Mouse (Mus musculus): ENCODE results near the gene Tnxb. TPM values are rescaled to one million over a fixed set of nuclear protein-coding genes. Genes with fewer than 3 reads are reported as not detected.

Tnxb gene
- total RNA-seq, 1 experiment: 0.18 TPM

GRCm38 (mm10) chr17:34643944-34644343 is 26.4 kb upstream of the Tnxb start:
- no peak overlapping the region for H3K27ac ChIP-seq (ENCODE audit: insufficient read depth, low read depth, low read length, poor library complexity, severe bottlenecking)
- no peak overlapping the region for H3K9ac ChIP-seq (ENCODE audit: insufficient read depth, low read depth, low read length, poor library complexity, severe bottlenecking)
- in situ Hi-C loops (cut with MboI; ENCODE audit: low sequenced_read_pairs in 2 of 2, unreplicated experiment in 2 of 2): no loop called here
- DNase-seq (ENCODE audit: low read depth, low spot score): no peak
- no peak overlapping the region for H3K4me3 ChIP-seq (ENCODE audit: insufficient read depth in 1 of 2, low read depth in 1 of 2, low read length in 2 of 2, poor library complexity in 1 of 2, severe bottlenecking in 1 of 2)
- no peaks in the 10 kb centered on the region for H3K9me3 ChIP-seq (ENCODE audit: control insufficient read depth, insufficient read depth, low read depth, low read length)
- peaks cover 6% of the 10 kb centered on the region; the same call in 1 of the 2 replicates for H3K36me3 ChIP-seq (ENCODE audit: control insufficient read depth, insufficient read depth, low read length, poor library complexity, severe bottlenecking)
- TF ChIP-seq MAFK (IDR thresholded peaks at IDR 0.05; ENCODE audit: insufficient read depth, low read depth, low read length) (no peak), HCFC1 (IDR thresholded peaks at IDR 0.05; ENCODE audit: borderline replicate concordance, insufficient read depth, low read length) (no peak), CHD2 (IDR thresholded peaks at IDR 0.05; ENCODE audit: low read depth, low read length) (no peak), ZC3H11A (IDR thresholded peaks at IDR 0.05; ENCODE audit: borderline replicate concordance, low read depth, low read length) (no peak), ZNF384 (IDR thresholded peaks at IDR 0.05; ENCODE audit: low read depth, low read length) (no peak)
- peaks cover 0 to 11% of the 10 kb centered on the region in 2 experiments; a peak in 2 of 4 replicates for H3K4me1 ChIP-seq (ENCODE audit: control insufficient read depth in 2 of 2, insufficient read depth in 2 of 2, low read length in 2 of 2, poor library complexity in 1 of 2)

GRCm38 (mm10) chr17:34644608-34645007 is 25.7 kb upstream of the Tnxb start, which contains the start of gene Fkbpl:
Gene Fkbpl (plus strand): TSS chr17:34644764.
- peak; percentile 98 for DNase-seq (ENCODE audit: low read depth, low spot score)
- H3K4me1 ChIP-seq (ENCODE audit: control insufficient read depth in 2 of 2, insufficient read depth in 2 of 2, low read length in 2 of 2, poor library complexity in 1 of 2): peaks cover 0 to 11% of the 10 kb centered on the region in 2 experiments; a peak in 2 of 4 replicates
- no peak within 1 kb of the TSS for H3K27ac ChIP-seq (ENCODE audit: insufficient read depth, low read depth, low read length, poor library complexity, severe bottlenecking)
- H3K36me3 ChIP-seq (ENCODE audit: control insufficient read depth, insufficient read depth, low read length, poor library complexity, severe bottlenecking): peaks cover 9% of the 10 kb centered on the region; the same call in 1 of the 2 replicates
- peak within 1 kb of the TSS; percentile 66 for H3K9ac ChIP-seq (ENCODE audit: insufficient read depth, low read depth, low read length, poor library complexity, severe bottlenecking)
- TF ChIP-seq CHD2 (IDR thresholded peaks at IDR 0.05; ENCODE audit: low read depth, low read length): no peak
- TF ChIP-seq HCFC1 (IDR thresholded peaks at IDR 0.05; ENCODE audit: borderline replicate concordance, insufficient read depth, low read length): peak; percentile 77; the same call in 1 of the 2 replicates
- TF ChIP-seq MAFK (IDR thresholded peaks at IDR 0.05; ENCODE audit: insufficient read depth, low read depth, low read length): no peak
- no peak for TF ChIP-seq ZNF384 (IDR thresholded peaks at IDR 0.05; ENCODE audit: low read depth, low read length)
- no peak for TF ChIP-seq ZC3H11A (IDR thresholded peaks at IDR 0.05; ENCODE audit: borderline replicate concordance, low read depth, low read length)
- in situ Hi-C loops (cut with MboI; ENCODE audit: low sequenced_read_pairs in 2 of 2, unreplicated experiment in 2 of 2): no loop called here
- H3K9me3 ChIP-seq (ENCODE audit: control insufficient read depth, insufficient read depth, low read depth, low read length): no peaks in the 10 kb centered on the region
- H3K4me3 ChIP-seq (ENCODE audit: insufficient read depth in 1 of 2, low read depth in 1 of 2, low read length in 2 of 2, poor library complexity in 1 of 2, severe bottlenecking in 1 of 2): peak within 1 kb of the TSS; percentile 69 to 80

- H3K9ac ChIP-seq (ENCODE audit: insufficient read depth, low read depth, low read length, poor library complexity, severe bottlenecking): peak overlapping the region; percentile 61; the same call in 1 of the 2 replicates
- in situ Hi-C loops (cut with MboI; ENCODE audit: low sequenced_read_pairs in 2 of 2, unreplicated experiment in 2 of 2): no loop called here
- peak overlapping the region; percentile 69 to 80 for H3K4me3 ChIP-seq (ENCODE audit: insufficient read depth in 1 of 2, low read depth in 1 of 2, low read length in 2 of 2, poor library complexity in 1 of 2, severe bottlenecking in 1 of 2)
- TF ChIP-seq HCFC1 (IDR thresholded peaks at IDR 0.05; ENCODE audit: borderline replicate concordance, insufficient read depth, low read length) (no peak), ZC3H11A (IDR thresholded peaks at IDR 0.05; ENCODE audit: borderline replicate concordance, low read depth, low read length) (no peak), MAFK (IDR thresholded peaks at IDR 0.05; ENCODE audit: insufficient read depth, low read depth, low read length) (no peak)
- peaks cover 0 to 11% of the 10 kb centered on the region in 2 experiments; a peak in 2 of 4 replicates for H3K4me1 ChIP-seq (ENCODE audit: control insufficient read depth in 2 of 2, insufficient read depth in 2 of 2, low read length in 2 of 2, poor library complexity in 1 of 2)
- DNase-seq (ENCODE audit: low read depth, low spot score): no peak
- H3K9me3 ChIP-seq (ENCODE audit: control insufficient read depth, insufficient read depth, low read depth, low read length): no peaks in the 10 kb centered on the region
- peaks cover 14% of the 10 kb centered on the region for H3K36me3 ChIP-seq (ENCODE audit: control insufficient read depth, insufficient read depth, low read length, poor library complexity, severe bottlenecking)
- H3K27ac ChIP-seq (ENCODE audit: insufficient read depth, low read depth, low read length, poor library complexity, severe bottlenecking): no peak overlapping the region
These were observed 25.0 kb upstream of the Tnxb start for GRCm38 (mm10) chr17:34645256-34645829.

GRCm38 (mm10) chr17:34645831-34646511 is 24.4 kb upstream of the Tnxb start:
- H3K4me3 ChIP-seq (ENCODE audit: insufficient read depth in 1 of 2, low read depth in 1 of 2, low read length in 2 of 2, poor library complexity in 1 of 2, severe bottlenecking in 1 of 2): peak overlapping the region; percentile 51 to 53; a peak in 3 of 4 replicates
- in situ Hi-C loops (cut with MboI; ENCODE audit: low sequenced_read_pairs in 2 of 2, unreplicated experiment in 2 of 2): no loop called here
- no peak for DNase-seq (ENCODE audit: low read depth, low spot score)

More at GRCm38 (mm10) chr17:34645831-34646511, 24.4 kb upstream of the Tnxb start:
- peaks cover 0 to 11% of the 10 kb centered on the region in 2 experiments; a peak in 2 of 4 replicates for H3K4me1 ChIP-seq (ENCODE audit: control insufficient read depth in 2 of 2, insufficient read depth in 2 of 2, low read length in 2 of 2, poor library complexity in 1 of 2)
- no peak overlapping the region for H3K27ac ChIP-seq (ENCODE audit: insufficient read depth, low read depth, low read length, poor library complexity, severe bottlenecking)
- H3K36me3 ChIP-seq (ENCODE audit: control insufficient read depth, insufficient read depth, low read length, poor library complexity, severe bottlenecking): peaks cover 19% of the 10 kb centered on the region
- TF ChIP-seq ZNF384 (IDR thresholded peaks at IDR 0.05; ENCODE audit: low read depth, low read length): no peak
- no peak for TF ChIP-seq ZC3H11A (IDR thresholded peaks at IDR 0.05; ENCODE audit: borderline replicate concordance, low read depth, low read length)
- TF ChIP-seq MAFK (IDR thresholded peaks at IDR 0.05; ENCODE audit: insufficient read depth, low read depth, low read length): no peak
- TF ChIP-seq CHD2 (IDR thresholded peaks at IDR 0.05; ENCODE audit: low read depth, low read length): no peak
- no peak for TF ChIP-seq HCFC1 (IDR thresholded peaks at IDR 0.05; ENCODE audit: borderline replicate concordance, insufficient read depth, low read length)
- peak overlapping the region; percentile 21; the same call in 1 of the 2 replicates for H3K9ac ChIP-seq (ENCODE audit: insufficient read depth, low read depth, low read length, poor library complexity, severe bottlenecking)
- no peaks in the 10 kb centered on the region for H3K9me3 ChIP-seq (ENCODE audit: control insufficient read depth, insufficient read depth, low read depth, low read length)
